Mouse (Mus musculus): ENCODE results near the gene Pcdh9. TPM values are rescaled to one million over a fixed set of nuclear protein-coding genes. Genes with fewer than 3 reads are reported as not detected.

The Pcdh9 gene
- polyA plus RNA-seq, 1 experiment, result 38.5 TPM

DNA sequence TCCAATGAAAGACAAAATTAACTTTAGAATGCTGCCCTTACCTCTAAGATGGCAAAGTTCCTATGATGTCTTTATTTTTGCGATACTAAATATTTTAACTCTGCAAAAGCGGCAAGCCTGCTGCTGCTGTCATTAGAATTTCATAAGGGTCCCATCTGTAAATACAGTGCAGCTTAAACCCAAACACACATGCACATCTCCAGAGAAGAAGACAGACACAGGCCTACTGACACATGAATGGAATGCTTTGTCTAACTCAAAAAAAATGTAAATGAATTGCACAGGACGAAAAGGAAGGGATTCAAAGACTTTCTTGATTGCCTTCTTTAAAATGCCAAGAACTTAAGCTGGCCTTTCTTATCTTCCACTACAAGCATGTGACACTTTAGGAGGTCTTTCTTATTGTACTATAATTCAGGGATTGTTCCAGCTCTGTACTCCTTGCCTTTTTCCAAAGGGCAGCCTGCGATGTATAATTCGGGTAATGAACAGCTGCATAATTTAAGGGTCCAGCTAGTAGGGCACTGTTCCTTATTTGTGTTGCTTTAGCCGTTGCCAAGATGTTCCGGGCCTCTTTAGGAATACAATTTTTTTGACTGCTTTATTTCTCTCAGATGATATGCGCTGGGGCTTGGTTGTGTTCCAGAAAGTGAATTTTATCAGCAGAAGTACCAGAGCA is 823.6 kb downstream of the Pcdh9 start:
- TF ChIP-seq POLR2A (IDR thresholded peaks at IDR 0.05; ENCODE audit: borderline replicate concordance, extremely low read depth, insufficient read depth, insufficient read length, poor library complexity, severe bottlenecking) (no peak), CTCF (IDR thresholded peaks at IDR 0.05; ENCODE audit: borderline replicate concordance, extremely low read depth, insufficient read depth, insufficient read length) (no peak)
- no peak for DNase-seq (ENCODE audit: low read depth)

DNA sequence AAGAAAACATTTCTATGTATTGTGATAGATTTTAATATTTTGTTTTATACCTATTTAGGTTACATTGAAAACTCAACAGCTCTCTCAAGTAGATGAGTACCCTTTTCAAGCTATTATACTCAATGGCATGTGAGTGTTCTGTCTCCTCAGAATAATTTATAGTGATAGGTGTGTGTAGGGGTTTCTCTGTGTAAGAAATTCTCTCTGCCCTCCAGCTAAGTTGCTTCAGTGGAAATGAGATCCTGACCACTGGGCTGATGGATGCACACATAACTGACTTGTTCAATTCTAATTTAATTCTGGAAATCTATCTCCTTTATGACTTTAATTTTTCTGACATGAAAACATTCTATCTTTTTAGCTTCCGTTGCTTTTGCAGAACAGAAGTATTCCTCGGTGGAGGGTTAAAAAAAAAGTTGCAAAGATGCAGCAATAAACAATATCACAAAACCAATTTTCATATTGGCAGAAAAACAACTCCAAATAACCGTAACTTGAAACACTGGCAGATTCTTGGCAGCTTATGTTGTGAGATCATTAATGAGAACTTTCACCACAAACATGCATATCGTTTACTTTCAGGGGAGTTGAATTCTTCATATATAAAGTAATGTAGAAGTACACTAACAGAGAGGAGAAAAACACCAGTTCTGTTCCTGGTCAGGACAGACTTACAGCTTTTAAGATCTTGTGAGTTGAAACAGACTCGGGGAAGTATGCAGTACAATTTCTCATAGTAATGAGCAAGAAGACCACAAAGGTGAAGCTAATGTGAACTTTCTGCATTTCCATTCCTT is 828.5 kb downstream of the Pcdh9 start:
- TF ChIP-seq POLR2A (IDR thresholded peaks at IDR 0.05; ENCODE audit: borderline replicate concordance, extremely low read depth, insufficient read depth, insufficient read length, poor library complexity, severe bottlenecking) (no peak), CTCF (IDR thresholded peaks at IDR 0.05; ENCODE audit: borderline replicate concordance, extremely low read depth, insufficient read depth, insufficient read length) (no peak)
- peak; percentile 65 for DNase-seq (ENCODE audit: low read depth)

DNA sequence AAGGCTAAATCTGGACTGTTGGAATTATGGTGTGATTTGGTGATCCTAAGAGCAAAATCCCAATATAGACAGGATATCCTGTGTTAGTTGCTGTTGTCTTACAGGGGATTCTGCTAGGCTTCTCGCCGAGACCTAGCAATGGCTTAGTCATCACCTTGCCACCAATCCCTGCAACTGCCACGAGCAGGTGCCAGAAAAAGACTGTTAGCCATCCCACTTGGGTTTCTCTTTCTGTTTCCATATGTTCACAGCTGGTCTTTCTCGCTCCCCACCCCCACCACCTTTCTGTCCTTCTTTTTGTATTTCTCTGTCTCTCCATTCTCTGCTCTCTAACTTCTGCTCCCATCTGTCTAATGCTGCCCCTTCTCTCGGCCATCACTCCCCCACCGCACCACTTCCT is 831.7 kb downstream of the Pcdh9 start:
- no peak for DNase-seq (ENCODE audit: low read depth)
- TF ChIP-seq POLR2A (IDR thresholded peaks at IDR 0.05; ENCODE audit: borderline replicate concordance, extremely low read depth, insufficient read depth, insufficient read length, poor library complexity, severe bottlenecking), result no peak
- no peak for TF ChIP-seq CTCF (IDR thresholded peaks at IDR 0.05; ENCODE audit: borderline replicate concordance, extremely low read depth, insufficient read depth, insufficient read length)

DNA sequence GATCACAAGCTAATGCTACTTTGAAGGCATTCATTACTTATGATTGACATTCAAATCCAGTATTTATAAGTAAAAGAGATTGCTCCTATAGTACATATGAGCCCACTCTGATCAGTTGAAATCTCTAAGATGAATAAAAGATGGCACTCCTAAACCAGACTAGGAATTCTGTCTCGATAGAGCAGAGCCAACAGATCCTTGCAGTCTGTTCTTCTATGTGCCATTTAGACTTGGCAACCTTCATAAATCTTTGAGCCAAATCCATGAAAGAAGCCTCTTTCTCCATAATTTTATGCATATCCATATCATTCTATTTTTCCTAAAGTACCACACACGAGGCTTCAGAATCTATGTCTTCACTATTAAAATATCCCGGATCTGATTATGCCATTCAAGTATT is 834.5 kb downstream of the Pcdh9 start:
- TF ChIP-seq CTCF (IDR thresholded peaks at IDR 0.05; ENCODE audit: borderline replicate concordance, extremely low read depth, insufficient read depth, insufficient read length), result no peak
- TF ChIP-seq POLR2A (IDR thresholded peaks at IDR 0.05; ENCODE audit: borderline replicate concordance, extremely low read depth, insufficient read depth, insufficient read length, poor library complexity, severe bottlenecking), result no peak
- DNase-seq (ENCODE audit: low read depth), result peak; percentile 69

DNA sequence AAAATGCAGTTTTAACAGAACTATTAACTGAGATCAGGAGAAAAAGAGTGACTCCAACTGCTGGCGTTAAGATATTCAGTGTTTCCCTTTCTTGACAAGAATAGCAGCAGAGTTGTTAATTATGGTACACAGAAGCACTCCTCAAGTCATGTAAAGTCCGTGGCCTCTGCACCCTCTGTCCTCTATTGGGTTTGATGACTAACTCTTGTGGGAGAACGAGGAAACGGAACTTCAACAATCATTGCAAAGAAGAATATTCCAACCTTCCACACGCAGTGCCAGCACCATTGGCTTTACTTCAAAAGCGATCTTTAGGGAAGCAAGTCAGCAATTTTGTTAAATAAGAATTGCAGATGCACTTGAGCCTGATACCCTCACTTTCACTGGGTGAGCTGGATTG is 849.9 kb downstream of the Pcdh9 start:
- DNase-seq (ENCODE audit: low read depth), result peak; percentile 43
- no peak for TF ChIP-seq POLR2A (IDR thresholded peaks at IDR 0.05; ENCODE audit: borderline replicate concordance, extremely low read depth, insufficient read depth, insufficient read length, poor library complexity, severe bottlenecking)
- TF ChIP-seq CTCF (IDR thresholded peaks at IDR 0.05; ENCODE audit: borderline replicate concordance, extremely low read depth, insufficient read depth, insufficient read length), result no peak

DNA sequence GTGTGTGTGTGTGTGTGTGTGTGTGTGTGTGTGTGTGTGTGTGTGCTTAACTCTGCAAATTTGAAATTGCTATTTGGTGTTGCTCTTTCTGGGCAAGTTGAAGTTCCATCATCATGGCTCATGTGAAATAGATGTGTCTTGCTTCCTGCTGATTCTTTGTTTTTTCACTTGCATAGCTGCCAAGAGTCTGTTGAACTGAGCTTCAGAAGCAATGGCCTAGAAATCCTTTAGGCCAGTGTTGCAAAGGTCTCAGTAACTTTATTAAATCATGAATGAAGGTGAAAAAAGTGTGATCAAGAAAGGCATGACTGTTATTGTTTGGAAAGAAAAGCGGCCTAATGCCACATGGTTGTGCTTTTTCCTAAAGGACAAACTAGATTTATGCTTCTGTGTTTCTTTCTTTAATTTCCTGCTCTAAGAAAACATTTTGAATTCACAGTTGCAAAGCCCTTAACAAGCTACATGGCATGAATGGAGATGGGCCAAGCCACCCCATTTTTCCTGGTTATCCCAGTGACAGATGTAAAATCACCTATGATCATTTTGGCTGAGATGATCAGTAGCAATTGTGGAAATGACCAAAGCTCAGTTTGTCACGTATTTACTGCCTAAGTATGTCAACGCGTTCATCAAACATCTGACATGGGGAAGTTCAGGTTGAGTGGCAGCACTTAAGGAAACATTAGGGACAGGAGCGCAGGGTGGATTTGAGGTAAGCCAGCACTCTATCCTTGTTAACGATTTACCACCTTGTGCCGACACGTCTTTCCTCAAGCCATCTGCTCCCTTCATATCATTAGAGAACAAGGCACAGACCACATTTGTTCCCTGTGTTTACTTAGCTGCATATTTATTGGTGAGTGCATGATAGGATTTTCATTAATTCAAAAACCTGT is 850.9 kb downstream of the Pcdh9 start:
- DNase-seq (ENCODE audit: low read depth), result peak; percentile 88
- TF ChIP-seq POLR2A (IDR thresholded peaks at IDR 0.05; ENCODE audit: borderline replicate concordance, extremely low read depth, insufficient read depth, insufficient read length, poor library complexity, severe bottlenecking) (no peak), CTCF (IDR thresholded peaks at IDR 0.05; ENCODE audit: borderline replicate concordance, extremely low read depth, insufficient read depth, insufficient read length) (no peak)

DNA sequence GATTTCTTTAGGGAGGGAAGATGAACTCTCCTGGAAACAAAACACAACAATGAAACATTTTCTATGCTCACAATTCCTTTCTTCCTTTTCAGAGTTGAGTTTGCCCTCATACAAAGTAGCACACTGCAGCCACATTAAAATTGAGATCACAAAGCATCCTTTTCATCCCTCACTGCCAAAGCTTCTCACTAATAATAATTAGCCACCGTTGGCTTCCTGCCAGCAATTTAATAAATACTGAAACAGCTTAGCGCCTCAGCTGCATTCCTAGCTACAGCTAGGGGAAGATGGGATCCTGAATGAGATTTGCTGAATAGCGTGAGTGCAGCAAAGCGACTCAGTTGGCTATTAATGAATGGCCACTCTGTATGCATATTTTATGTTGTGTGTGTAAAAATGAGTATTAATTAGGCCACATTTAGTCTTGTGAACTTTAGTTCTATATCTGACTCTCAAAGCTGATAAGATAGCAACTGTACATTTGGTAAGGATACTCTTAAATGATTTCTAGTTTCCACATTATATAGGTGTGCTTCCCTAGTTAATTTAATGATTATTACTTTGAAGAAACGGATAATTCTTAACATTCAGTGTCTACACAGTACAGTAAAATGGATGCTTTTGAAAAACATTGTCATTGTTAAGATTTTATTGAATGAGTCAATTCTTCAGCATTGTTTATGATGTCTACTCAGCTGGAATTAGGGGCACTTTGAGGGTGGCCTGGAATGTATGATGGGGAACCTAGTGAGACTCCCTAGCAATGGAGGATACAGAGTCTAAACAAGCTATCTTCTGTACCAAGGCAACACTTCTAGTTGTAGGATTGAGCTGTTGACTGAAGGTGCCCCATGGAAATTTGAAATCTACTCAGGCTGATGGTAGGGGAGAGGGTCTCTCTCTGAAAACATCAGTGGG is 881.1 kb downstream of the Pcdh9 start:
- peak; percentile 97 for DNase-seq (ENCODE audit: low read depth)
- TF ChIP-seq CTCF (IDR thresholded peaks at IDR 0.05; ENCODE audit: borderline replicate concordance, extremely low read depth, insufficient read depth, insufficient read length) (no peak), POLR2A (IDR thresholded peaks at IDR 0.05; ENCODE audit: borderline replicate concordance, extremely low read depth, insufficient read depth, insufficient read length, poor library complexity, severe bottlenecking) (no peak)

Data from brain, embryonic 14.5 days (tissue).